Mouse (Mus musculus): ENCODE data around the gene Icmt.

GRCm38 (mm10) chr4:152269967-152270366 lies 27.1 kb upstream of the Icmt start:
- TF ChIP-seq EP300 (IDR thresholded peaks at IDR 0.05) (no peak), CTCF (IDR thresholded peaks at IDR 0.05) (no peak)
